Mouse (Mus musculus) heart, embryonic 15.5 days (tissue): ENCODE data around the gene Noa1. TPM values are rescaled to one million over a fixed set of nuclear protein-coding genes. Genes with fewer than 3 reads are reported as not detected.

Experiments used
- ATAC-seq: fragments of 200-750 bp; cut with Nextera tagmentation; replicated peaks from 2 replicates; pipeline ENCODE4 v1.8.0; 2017; ENCODE audit warnings: low read depth, moderate TSS enrichment; ENCODE audit not compliant: insufficient number of reproducible peaks, insufficient read depth, low FRiP score
- H3K27ac ChIP-seq: fragments of 300-500 bp; sonication (generic); 2 replicates; pipeline ENCODE4 v1.5.1; 2015; ENCODE audit warnings: mild to moderate bottlenecking, inconsistent platforms
- H3K27me3 ChIP-seq: fragments of 300-500 bp; sonication (generic); 2 replicates; pipeline ENCODE4 v1.6.1; 2015; ENCODE audit warnings: inconsistent platforms
- H3K36me3 ChIP-seq: fragments of 300-500 bp; sonication (generic); 2 replicates; pipeline ENCODE4 v1.6.1; 2015; ENCODE audit warnings: mild to moderate bottlenecking, inconsistent platforms
- H3K4me1 ChIP-seq: fragments of 300-500 bp; sonication (generic); replicated peaks from 2 replicates; pipeline ENCODE4 v1.6.1; 2015; ENCODE audit warnings: inconsistent platforms
- H3K4me2 ChIP-seq: fragments of 300-500 bp; sonication (generic); 2 replicates; pipeline ENCODE4 v1.6.1; 2015; ENCODE audit warnings: inconsistent platforms, mild to moderate bottlenecking, moderate library complexity
- H3K4me3 ChIP-seq: fragments of 300-500 bp; sonication (generic); 2 replicates; pipeline ENCODE4 v1.5.1; 2015; ENCODE audit warnings: mild to moderate bottlenecking, inconsistent platforms
- H3K9ac ChIP-seq: fragments of 300-500 bp; sonication (generic); 2 replicates; pipeline ENCODE4 v1.6.1; 2015; ENCODE audit warnings: mild to moderate bottlenecking, inconsistent platforms
- H3K9me3 ChIP-seq: fragments of 300-500 bp; sonication (generic); replicated peaks from 2 replicates; pipeline ENCODE4 v1.6.1; 2016; ENCODE audit warnings: inconsistent platforms
- WGBS: fragments of 180-500 bp; shearing (Covaris S2); methylation state at CpG from one replicate; pipeline ENCODE4 v1.1.7; 2015; ENCODE audit warnings: mixed read lengths; 5-methylcytosine and 5-hydroxymethylcytosine counted together
- polyA plus RNA-seq: library from polyadenylated mRNA; unstranded; fragments of >200 nt; fragmentation: Nextera tagmentation; extraction: Ambion mirVana; gene quantifications from 2 replicates; pipeline ENCODE4 v1.2.1, GENCODE M21; 2015

Noa1 gene
- polyA plus RNA-seq, 1 experiment from 2014 or later: 20.6 TPM

DNA sequence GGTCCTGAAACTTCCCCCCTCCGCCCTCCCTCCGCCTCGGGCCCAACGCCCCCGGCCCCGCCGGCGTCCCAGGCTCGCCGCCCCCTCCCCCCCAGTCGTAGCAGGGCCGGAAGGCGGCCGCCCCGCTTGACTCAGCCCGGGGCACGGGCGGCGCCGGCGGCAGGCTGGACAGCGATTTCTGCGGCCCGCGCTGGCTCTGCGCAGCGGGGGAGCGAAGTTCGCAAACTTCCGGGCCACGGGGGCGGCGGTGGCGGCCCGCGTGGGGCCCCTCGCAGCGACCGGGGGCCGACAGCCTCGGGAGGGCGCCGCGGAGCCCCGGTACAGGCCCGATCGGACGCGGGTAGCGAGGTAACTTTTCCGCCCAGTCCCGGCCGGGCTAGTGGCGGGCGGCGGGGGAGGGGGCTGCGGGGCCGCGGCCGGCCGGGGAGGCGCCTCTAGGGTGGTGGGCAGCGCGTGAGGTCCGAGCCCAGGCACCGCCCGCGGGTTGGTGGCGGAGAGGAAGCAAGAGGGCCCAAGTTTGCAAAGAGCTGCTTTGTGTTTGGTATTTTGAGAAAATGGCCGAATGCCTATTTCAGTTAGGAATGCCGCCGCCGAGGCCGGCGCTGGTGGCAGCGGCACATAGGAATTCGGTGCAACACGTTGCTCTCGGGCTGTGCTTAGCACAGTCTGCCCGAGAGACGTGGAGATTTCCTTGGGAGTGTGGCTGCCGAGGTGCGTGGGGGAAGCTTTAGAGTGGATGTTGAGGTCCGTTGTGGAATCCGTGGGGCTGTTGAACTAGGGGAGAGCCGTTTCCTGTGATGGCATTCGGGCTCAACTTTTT is 43.6 kb downstream of the Noa1 start:
- Histone ChIP-seq H3K4me2 (peak overlapping the region; percentile 68), H3K9ac (peak overlapping the region; percentile 87)
- under 1% methylated on average over 61 of the region's 87 CpGs for WGBS

DNA sequence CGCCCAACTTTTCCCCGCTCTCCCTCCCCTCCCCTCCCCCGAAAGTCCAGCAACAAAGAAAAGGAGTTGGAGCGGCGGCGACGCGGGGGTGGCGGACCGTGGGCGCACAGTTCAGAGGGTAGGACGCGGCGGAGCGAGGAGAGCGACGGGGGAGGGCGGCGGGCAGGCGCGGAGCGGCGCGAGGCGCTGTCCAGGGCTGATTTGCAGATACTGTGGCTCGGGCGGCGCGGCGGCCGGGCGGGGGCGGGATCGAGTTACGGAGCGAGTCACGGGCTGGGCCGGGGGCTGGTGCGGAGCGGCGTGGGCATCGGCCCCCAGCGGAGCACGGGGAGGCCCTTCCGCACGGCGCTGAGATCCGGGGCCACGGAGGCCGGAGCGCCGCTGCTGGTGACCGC is 44.2 kb downstream of the Noa1 start:
- H3K27me3 ChIP-seq: no peaks in the 10 kb centered on the region
- 1% methylated on average over 42 of the region's 53 CpGs for WGBS
- peak overlapping the region; percentile 87 for H3K9ac ChIP-seq
- H3K4me1 ChIP-seq: peaks cover 27% of the 10 kb centered on the region
- H3K9me3 ChIP-seq: no peaks in the 10 kb centered on the region
- peak overlapping the region; percentile 96 for H3K27ac ChIP-seq
- peak; percentile 84 for ATAC-seq
- peaks cover 17% of the 10 kb centered on the region for H3K36me3 ChIP-seq
- peak overlapping the region; percentile 68 for H3K4me2 ChIP-seq
- peak overlapping the region; percentile 88 for H3K4me3 ChIP-seq

More for the DNA sequence above, 43.6 kb downstream of the Noa1 start:
- Histone ChIP-seq H3K27me3 (no peaks in the 10 kb centered on the region), H3K9me3 (no peaks in the 10 kb centered on the region), H3K4me3 (peak overlapping the region; percentile 88), H3K36me3 (peaks cover 17% of the 10 kb centered on the region), H3K27ac (peak overlapping the region; percentile 96), H3K4me1 (peaks cover 29% of the 10 kb centered on the region)
- peak; percentile 49 for ATAC-seq

DNA sequence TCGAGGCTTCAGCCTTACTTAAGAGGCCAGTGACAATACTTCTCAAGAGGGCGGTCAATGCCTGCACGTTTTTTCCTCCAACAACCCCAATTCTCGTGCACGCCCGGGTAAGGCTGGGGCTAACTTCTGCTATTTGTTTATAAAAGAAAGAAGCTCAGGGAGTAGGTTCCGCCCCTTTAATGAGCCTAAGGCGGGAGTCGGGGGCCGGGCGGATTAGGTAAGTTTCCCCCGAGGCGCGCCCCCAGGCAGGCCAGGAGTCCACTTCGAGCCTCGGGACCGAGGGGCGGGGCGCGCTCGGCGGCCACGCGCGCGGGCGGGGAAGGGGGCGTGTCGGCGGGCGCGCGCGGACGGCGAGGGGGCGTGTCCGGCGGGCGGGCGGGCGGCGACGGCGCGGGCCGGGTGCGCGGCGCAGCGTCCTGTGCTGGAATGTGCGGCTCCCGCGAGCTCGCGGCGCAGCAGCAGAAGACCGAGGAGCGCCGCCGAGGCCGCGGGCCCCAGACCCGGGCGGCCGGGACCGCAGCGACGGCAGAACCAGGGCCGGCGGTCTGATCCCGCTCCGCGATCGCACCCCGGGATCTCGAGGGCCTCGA is 44.7 kb downstream of the Noa1 start, which contains the start of gene Rest:
Rest (plus strand) TSS at position 411 of the 590 bp plus-strand sequence.
- H3K9ac ChIP-seq: peak within 1 kb of the TSS; percentile 87
- ATAC-seq: peak; percentile 85
- peak within 1 kb of the TSS; percentile 96 for H3K27ac ChIP-seq
- peaks cover 23% of the 10 kb centered on the region for H3K4me1 ChIP-seq
- H3K4me2 ChIP-seq: peak within 1 kb of the TSS; percentile 68
- H3K36me3 ChIP-seq: peaks cover 17% of the 10 kb centered on the region
- H3K4me3 ChIP-seq: peak within 1 kb of the TSS; percentile 88
- no peaks in the 10 kb centered on the region for H3K27me3 ChIP-seq
- under 1% methylated on average over 75 of the region's 78 CpGs for WGBS
- no peaks in the 10 kb centered on the region for H3K9me3 ChIP-seq

DNA sequence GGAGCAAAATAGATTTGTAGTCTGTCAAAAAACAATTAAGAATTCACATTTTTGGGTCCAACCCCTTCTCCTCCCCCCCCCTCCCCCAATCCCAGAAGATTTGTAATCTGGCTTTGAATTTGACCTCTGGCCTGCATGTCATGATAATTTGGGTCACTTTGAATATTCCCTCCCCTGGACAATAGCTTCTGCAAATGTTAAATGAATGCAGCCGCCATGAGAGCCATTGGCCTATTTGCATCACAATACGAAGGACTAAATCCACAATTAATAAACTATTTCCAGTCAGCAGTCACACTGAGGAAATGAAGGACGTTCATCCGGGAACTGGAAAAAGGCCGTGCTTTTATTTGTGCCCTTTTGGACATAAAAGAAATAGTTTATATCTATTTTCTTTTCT is 47.8 kb downstream of the Noa1 start:
- H3K4me2 ChIP-seq: no peak overlapping the region
- 86% methylated on average over 5 of the region's 5 CpGs for WGBS
- peaks cover 4% of the 10 kb centered on the region; the same call in 1 of the 2 replicates for H3K4me1 ChIP-seq
- H3K27me3 ChIP-seq: no peaks in the 10 kb centered on the region
- H3K27ac ChIP-seq: no peak overlapping the region
- ATAC-seq: no peak
- no peaks in the 10 kb centered on the region for H3K9me3 ChIP-seq
- H3K9ac ChIP-seq: no peak overlapping the region
- H3K4me3 ChIP-seq: no peak overlapping the region
- no peaks in the 10 kb centered on the region for H3K36me3 ChIP-seq

DNA sequence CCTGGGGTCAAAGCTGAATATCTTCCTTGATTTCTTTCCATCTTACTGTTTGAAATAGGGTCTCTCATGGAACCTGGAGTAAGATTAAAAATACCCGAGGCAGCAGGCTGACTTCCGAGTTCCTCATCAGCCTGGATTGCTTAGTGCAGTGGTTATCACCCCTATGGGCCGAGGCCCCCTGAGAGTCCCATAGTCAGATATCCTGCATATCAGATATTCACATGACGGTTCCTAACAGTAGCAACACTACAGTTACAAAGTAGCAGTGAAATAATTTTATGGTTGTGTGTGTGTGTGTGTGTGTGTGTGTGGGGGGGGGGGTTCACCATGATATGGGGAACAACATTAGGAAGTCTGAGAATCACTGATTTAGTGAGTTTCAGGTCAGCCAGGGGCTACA is 48.7 kb downstream of the Noa1 start:
- ATAC-seq: no peak
- 65% methylated on average over 4 of the region's 4 CpGs for WGBS

DNA sequence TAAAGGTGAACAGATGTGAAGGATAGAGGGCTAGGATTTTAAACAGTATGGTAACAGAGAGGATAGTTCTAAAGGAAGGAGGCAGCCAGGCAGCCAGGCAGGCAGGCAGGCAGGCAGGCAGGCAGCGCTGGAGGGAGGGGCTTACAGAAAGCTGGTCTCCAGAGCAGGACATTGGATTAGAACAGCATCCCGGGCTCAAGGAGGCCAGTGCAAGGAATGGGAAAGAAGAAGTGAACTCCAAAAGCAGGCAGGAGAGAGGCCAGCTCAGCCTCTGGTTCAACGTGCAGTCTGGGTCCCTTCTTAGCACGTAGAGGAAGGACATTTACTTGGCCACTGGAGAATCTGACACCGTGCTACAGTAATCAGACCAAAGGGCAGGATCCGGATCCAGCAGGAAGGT is 49.7 kb downstream of the Noa1 start:
- ATAC-seq: no peak
- H3K9me3 ChIP-seq: no peaks in the 10 kb centered on the region
- peaks cover 4% of the 10 kb centered on the region; the same call in 1 of the 2 replicates for H3K4me1 ChIP-seq
- no peak overlapping the region for H3K9ac ChIP-seq
- 51% methylated on average over 6 of the region's 6 CpGs for WGBS
- no peaks in the 10 kb centered on the region for H3K27me3 ChIP-seq
- H3K36me3 ChIP-seq: no peaks in the 10 kb centered on the region
- no peak overlapping the region for H3K4me2 ChIP-seq
- no peak overlapping the region for H3K27ac ChIP-seq
- no peak overlapping the region for H3K4me3 ChIP-seq

More for the DNA sequence above, 48.7 kb downstream of the Noa1 start:
- H3K4me3 ChIP-seq: no peak overlapping the region
- no peak overlapping the region for H3K27ac ChIP-seq
- H3K27me3 ChIP-seq: no peaks in the 10 kb centered on the region
- H3K9me3 ChIP-seq: no peaks in the 10 kb centered on the region
- H3K36me3 ChIP-seq: no peaks in the 10 kb centered on the region
- H3K9ac ChIP-seq: no peak overlapping the region
- peaks cover 4% of the 10 kb centered on the region; the same call in 1 of the 2 replicates for H3K4me1 ChIP-seq
- H3K4me2 ChIP-seq: no peak overlapping the region

DNA sequence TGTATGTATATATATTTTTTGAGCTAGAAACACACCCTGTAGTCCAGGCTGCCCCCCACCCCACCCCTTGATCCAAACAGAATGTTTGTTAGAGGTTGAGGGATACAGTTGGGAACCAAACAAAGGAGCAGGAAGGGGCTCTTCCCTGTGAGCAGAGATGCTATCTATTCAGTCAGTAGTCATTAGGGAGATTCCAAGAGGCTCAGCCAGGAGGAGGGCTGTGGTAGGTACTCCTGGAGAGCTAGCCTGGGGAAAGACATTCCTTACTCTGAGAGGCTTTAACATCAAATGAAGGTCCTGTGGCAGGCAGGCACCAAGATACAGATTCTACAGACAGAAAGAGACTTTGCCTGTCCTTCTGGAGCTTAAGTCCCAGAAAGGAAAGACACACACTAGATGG is 50.6 kb downstream of the Noa1 start:
- Histone ChIP-seq H3K36me3 (no peaks in the 10 kb centered on the region), H3K4me3 (no peak overlapping the region), H3K4me1 (no peaks in the 10 kb centered on the region), H3K27ac (no peak overlapping the region), H3K4me2 (no peak overlapping the region), H3K9ac (no peak overlapping the region), H3K27me3 (no peaks in the 10 kb centered on the region), H3K9me3 (no peaks in the 10 kb centered on the region)
- ATAC-seq: no peak

DNA sequence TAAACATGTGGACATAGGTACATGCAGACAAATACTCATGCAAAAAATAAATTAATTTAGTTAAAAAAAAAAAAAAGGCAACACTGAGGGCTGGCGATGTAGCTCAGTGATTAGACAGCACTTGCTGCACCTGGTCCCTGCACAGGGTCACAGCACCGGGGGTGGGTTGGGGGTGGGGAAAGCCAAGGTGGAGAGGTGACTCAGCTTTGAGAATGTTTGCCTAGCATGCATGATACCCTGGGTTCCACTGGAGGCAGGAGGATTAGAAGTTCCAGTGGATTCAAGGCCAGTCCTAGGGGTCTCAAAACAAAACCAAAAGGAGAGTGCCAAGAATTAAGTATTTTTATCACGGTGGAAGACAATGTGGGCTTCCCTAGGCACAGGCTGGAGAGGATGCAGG is 52.3 kb downstream of the Noa1 start:
- Histone ChIP-seq H3K9ac (no peak overlapping the region), H3K36me3 (no peaks in the 10 kb centered on the region), H3K27ac (no peak overlapping the region), H3K27me3 (no peaks in the 10 kb centered on the region), H3K9me3 (no peaks in the 10 kb centered on the region), H3K4me2 (no peak overlapping the region), H3K4me3 (no peak overlapping the region), H3K4me1 (no peaks in the 10 kb centered on the region)
- 78% methylated on average over 3 of the region's 3 CpGs for WGBS
- ATAC-seq: no peak

DNA sequence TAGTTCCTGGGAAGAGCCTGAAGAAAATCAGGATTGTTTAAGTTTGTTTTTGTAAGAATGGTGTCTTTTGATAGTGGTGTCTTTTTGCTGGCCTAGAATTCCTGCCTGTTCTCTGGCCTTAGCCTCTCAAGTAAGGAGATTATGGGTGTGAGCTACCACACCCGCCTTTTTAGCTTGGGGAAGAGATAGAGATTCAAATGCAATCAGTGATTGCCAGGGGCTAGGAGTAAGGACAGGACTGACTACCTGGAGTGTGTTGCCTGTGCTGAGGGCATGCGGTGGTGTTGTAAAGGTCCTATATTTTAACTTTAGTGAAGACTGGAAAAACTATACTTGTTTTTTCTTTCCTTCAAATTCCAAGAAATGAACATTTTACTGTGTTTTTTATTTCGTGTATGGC is 55.5 kb downstream of the Noa1 start:
- no peak for ATAC-seq

DNA sequence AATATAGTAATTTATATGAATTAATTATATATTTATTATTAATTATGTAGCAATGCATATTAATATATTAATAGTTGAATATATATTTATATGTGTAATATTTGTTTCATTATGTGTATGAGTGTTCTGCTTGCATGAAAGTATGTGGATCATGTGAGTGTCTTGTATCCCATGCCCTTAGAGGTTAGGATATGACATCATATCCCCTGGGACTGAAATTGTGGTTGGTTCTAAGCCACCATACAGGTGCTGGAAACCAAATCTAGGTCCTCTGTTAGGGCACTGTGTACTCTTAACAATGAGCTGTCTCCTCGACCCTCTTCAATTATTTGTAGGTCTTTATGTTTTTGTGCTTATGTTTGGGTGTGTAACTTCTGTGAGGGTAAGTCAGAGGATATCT is 56.7 kb downstream of the Noa1 start:
- H3K4me2 ChIP-seq: no peak overlapping the region
- H3K27me3 ChIP-seq: no peaks in the 10 kb centered on the region
- no peaks in the 10 kb centered on the region for H3K36me3 ChIP-seq
- H3K9ac ChIP-seq: no peak overlapping the region
- WGBS: 86% methylated on average over 1 of the region's 1 CpGs
- H3K9me3 ChIP-seq: no peaks in the 10 kb centered on the region
- no peak for ATAC-seq
- H3K4me3 ChIP-seq: no peak overlapping the region
- no peak overlapping the region for H3K27ac ChIP-seq
- H3K4me1 ChIP-seq: no peaks in the 10 kb centered on the region

More for the DNA sequence above, 55.5 kb downstream of the Noa1 start:
- 63% methylated on average over 3 of the region's 3 CpGs for WGBS
- H3K4me2 ChIP-seq: no peak overlapping the region
- H3K4me1 ChIP-seq: no peaks in the 10 kb centered on the region
- no peaks in the 10 kb centered on the region for H3K9me3 ChIP-seq
- no peak overlapping the region for H3K9ac ChIP-seq
- H3K27ac ChIP-seq: no peak overlapping the region
- no peaks in the 10 kb centered on the region for H3K36me3 ChIP-seq
- no peaks in the 10 kb centered on the region for H3K27me3 ChIP-seq
- H3K4me3 ChIP-seq: no peak overlapping the region

DNA sequence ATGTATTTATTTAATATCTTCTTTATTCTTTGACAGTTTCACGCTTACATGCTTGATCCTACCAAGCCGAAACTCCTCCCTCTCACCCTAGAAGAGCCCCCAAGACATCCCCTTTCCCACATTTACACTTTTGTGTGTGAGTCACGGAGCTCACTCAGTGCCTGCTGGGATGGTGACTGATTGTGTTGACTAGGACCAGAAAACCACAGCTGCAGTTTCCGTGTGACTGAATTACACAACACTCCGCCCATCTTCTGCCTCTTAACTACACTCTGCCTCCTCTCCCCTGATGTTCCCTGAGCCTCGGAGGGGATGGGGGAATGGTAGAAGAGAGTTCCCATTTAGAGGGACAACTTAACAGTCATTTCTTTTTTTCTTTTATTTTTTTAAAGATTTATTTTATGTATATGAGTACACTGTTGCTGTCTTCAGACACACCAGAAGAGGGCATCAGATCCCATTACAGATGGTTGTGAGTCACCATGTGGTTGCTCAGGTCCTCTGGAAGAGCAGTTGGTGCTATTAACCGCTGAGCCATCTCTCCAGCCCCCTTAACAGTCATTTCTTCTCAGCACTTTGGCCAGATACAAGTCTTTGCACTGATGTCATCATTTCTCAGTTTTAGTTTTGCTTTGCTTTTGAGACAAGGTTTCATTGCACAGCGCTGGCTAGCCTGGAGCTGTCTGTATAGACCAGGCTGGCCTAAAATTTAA is 57.6 kb downstream of the Noa1 start:
- H3K27ac ChIP-seq: no peak overlapping the region
- no peak overlapping the region for H3K4me2 ChIP-seq
- no peaks in the 10 kb centered on the region for H3K9me3 ChIP-seq
- no peaks in the 10 kb centered on the region for H3K27me3 ChIP-seq
- H3K4me1 ChIP-seq: no peaks in the 10 kb centered on the region
- WGBS: 62% methylated on average over 8 of the region's 8 CpGs
- H3K36me3 ChIP-seq: no peaks in the 10 kb centered on the region
- H3K4me3 ChIP-seq: no peak overlapping the region
- no peak for ATAC-seq
- no peak overlapping the region for H3K9ac ChIP-seq
